Mouse (Mus musculus) liver, adult 2 months (tissue): ENCODE results near the gene Cobl. TPM values are rescaled to one million over a fixed set of nuclear protein-coding genes. Genes with fewer than 3 reads are reported as not detected.

Experiments
- DNase-seq: peaks from one replicate; pipeline ENCODE4 v3.0.0-alpha.2; 2011; ENCODE audit warnings: low read depth, low spot score; ENCODE audit errors: extremely low read depth
- H3K27ac ChIP-seq: fragments of 200-500 bp; replicated peaks from 2 replicates; pipeline ENCODE4 v1.5.1; 2012; ENCODE audit warnings: low read depth, mild to moderate bottlenecking, control low read depth, inconsistent platforms, low read length; ENCODE audit not compliant: insufficient read depth
- H3K27me3 ChIP-seq: fragments of 200-500 bp; 2 replicates; pipeline ENCODE4 v1.6.1; 2012; ENCODE audit warnings: mild to moderate bottlenecking, moderate library complexity, low read length, inconsistent platforms; ENCODE audit not compliant: control insufficient read depth, insufficient read depth
- H3K36me3 ChIP-seq: fragments of 200-500 bp; 2 replicates; pipeline ENCODE4 v1.6.1; 2012; ENCODE audit warnings: low read length, inconsistent platforms; ENCODE audit not compliant: control insufficient read depth, insufficient read depth
- H3K4me1 ChIP-seq: fragments of 200-500 bp; 2 replicates; pipeline ENCODE4 v1.6.1; 2011; ENCODE audit warnings: low read length; ENCODE audit not compliant: control insufficient read depth, insufficient read depth
- H3K4me3 ChIP-seq: fragments of 200-500 bp; 2 replicates; pipeline ENCODE4 v1.5.1; 2011; ENCODE audit warnings: low read depth, mild to moderate bottlenecking, control low read depth, low read length, moderate library complexity; ENCODE audit not compliant: insufficient read depth
- H3K79me2 ChIP-seq: fragments of 200-500 bp; 2 replicates; pipeline ENCODE4 v1.6.1; 2012; ENCODE audit warnings: inconsistent platforms, mild to moderate bottlenecking, low read length, moderate library complexity; ENCODE audit not compliant: control insufficient read depth, insufficient read depth
- H3K9ac ChIP-seq: fragments of 200-500 bp; 2 replicates; pipeline ENCODE4 v1.6.1; 2012; ENCODE audit warnings: low read depth, mild to moderate bottlenecking, control low read depth, inconsistent platforms, low read length
- CTCF ChIP-seq: fragments of 200-500 bp; IDR thresholded peaks from 2 replicates; pipeline ENCODE4 v1.5.1; 2011; ENCODE audit warnings: low read depth, low read length, control low read depth
- POLR2A ChIP-seq: fragments of 200-500 bp; IDR thresholded peaks from 2 replicates; pipeline ENCODE4 v1.6.1; 2011; ENCODE audit warnings: low read length, control low read depth; ENCODE audit not compliant: insufficient read depth; ENCODE audit errors: extremely low read depth
- WGBS: fragments of 180-500 bp; shearing (Covaris S2); methylation state at CpG from one replicate; pipeline ENCODE4 v1.1.7; 2018; 5-methylcytosine and 5-hydroxymethylcytosine counted together
- polyA plus RNA-seq: library from polyadenylated mRNA; depleted of rRNA; stranded (reverse); fragments of >200 nt; gene quantifications from 2 replicates; pipeline ENCODE4 v1.2.3, GENCODE M21; 2012
- total RNA-seq: library from RNA; depleted of rRNA; stranded (reverse); fragments of >200 nt; gene quantifications from 2 replicates; pipeline ENCODE4 v1.2.3, GENCODE M21; 2014

The Cobl gene
- total and polyA plus RNA-seq, 2 experiments: 4.2 to 5.7 TPM

GRCm38 (mm10) chr11:12205201-12206161 lies 259.3 kb downstream of the Cobl start:
- no peak for DNase-seq
- Histone ChIP-seq H3K27me3 (peaks cover 9% of the 10 kb centered on the region; the same call in 1 of the 2 replicates), H3K36me3 (no peaks in the 10 kb centered on the region), H3K4me1 (no peaks in the 10 kb centered on the region), H3K27ac (no peak overlapping the region), H3K79me2 (no peaks in the 10 kb centered on the region), H3K4me3 (no peak overlapping the region), H3K9ac (no peak overlapping the region)
- TF ChIP-seq POLR2A (no peak), CTCF (no peak)
- WGBS: 20% methylated on average over 6 of the region's 6 CpGs

GRCm38 (mm10) chr11:12199441-12199840 lies 265.3 kb downstream of the Cobl start:
- H3K4me3 ChIP-seq: no peak overlapping the region
- no peak for TF ChIP-seq POLR2A
- no peak for TF ChIP-seq CTCF
- no peak overlapping the region for H3K27ac ChIP-seq
- peaks cover 10% of the 10 kb centered on the region; the same call in 1 of the 2 replicates for H3K27me3 ChIP-seq
- H3K9ac ChIP-seq: no peak overlapping the region
- no peak for DNase-seq
- no peaks in the 10 kb centered on the region for H3K4me1 ChIP-seq
- WGBS: 74% methylated on average over 4 of the region's 4 CpGs
- no peaks in the 10 kb centered on the region for H3K79me2 ChIP-seq
- no peaks in the 10 kb centered on the region for H3K36me3 ChIP-seq

GRCm38 (mm10) chr11:12198700-12199349 lies 265.9 kb downstream of the Cobl start:
- peak; percentile 86 for DNase-seq
- no peak overlapping the region for H3K4me3 ChIP-seq
- H3K4me1 ChIP-seq: no peaks in the 10 kb centered on the region
- H3K27me3 ChIP-seq: peaks cover 10% of the 10 kb centered on the region; the same call in 1 of the 2 replicates
- 14% methylated on average over 6 of the region's 6 CpGs for WGBS
- H3K27ac ChIP-seq: no peak overlapping the region
- no peak overlapping the region for H3K9ac ChIP-seq
- TF ChIP-seq CTCF (no peak), POLR2A (no peak)
- no peaks in the 10 kb centered on the region for H3K79me2 ChIP-seq
- H3K36me3 ChIP-seq: no peaks in the 10 kb centered on the region

GRCm38 (mm10) chr11:12198017-12198416 lies 266.7 kb downstream of the Cobl start:
- Histone ChIP-seq H3K27me3 (peaks cover 10% of the 10 kb centered on the region; the same call in 1 of the 2 replicates), H3K4me3 (no peak overlapping the region), H3K79me2 (no peaks in the 10 kb centered on the region), H3K27ac (no peak overlapping the region), H3K36me3 (no peaks in the 10 kb centered on the region), H3K4me1 (no peaks in the 10 kb centered on the region), H3K9ac (no peak overlapping the region)
- TF ChIP-seq POLR2A: no peak
- no peak for TF ChIP-seq CTCF
- WGBS: 27% methylated on average over 2 of the region's 2 CpGs
- no peak for DNase-seq

- H3K27ac ChIP-seq: no peak overlapping the region
- H3K36me3 ChIP-seq: no peaks in the 10 kb centered on the region
- H3K4me1 ChIP-seq: no peaks in the 10 kb centered on the region
- H3K79me2 ChIP-seq: no peaks in the 10 kb centered on the region
- TF ChIP-seq POLR2A: no peak
- no peak for TF ChIP-seq CTCF
- peak; percentile 26 for DNase-seq
- peaks cover 8% of the 10 kb centered on the region; the same call in 1 of the 2 replicates for H3K27me3 ChIP-seq
- WGBS: 31% methylated on average over 4 of the region's 4 CpGs
- no peak overlapping the region for H3K4me3 ChIP-seq
- H3K9ac ChIP-seq: no peak overlapping the region
Observed at GRCm38 (mm10) chr11:12197542-12197941, 267.2 kb downstream of the Cobl start.
